Mouse (Mus musculus) midbrain, embryonic 11.5 days (tissue): ENCODE results near the gene Ampd1. TPM values are rescaled to one million over a fixed set of nuclear protein-coding genes. Genes with fewer than 3 reads are reported as not detected.

Experiments
- ATAC-seq: fragments of 200-750 bp; cut with Nextera tagmentation; 2 replicates; pipeline ENCODE4 v1.8.0; 2017; ENCODE audit warnings: moderate TSS enrichment, moderate library complexity; ENCODE audit not compliant: low FRiP score
- DNase-seq: peaks from one replicate; pipeline ENCODE4 v3.0.0; 2015; ENCODE audit warnings: low spot score; ENCODE audit errors: missing footprints
- H3K27ac ChIP-seq: fragments of 300-500 bp; sonication (generic); 2 replicates; pipeline ENCODE4 v1.5.1; 2014; ENCODE audit warnings: low read depth, low read length
- H3K27me3 ChIP-seq: fragments of 300-500 bp; sonication (generic); 2 replicates; pipeline ENCODE4 v1.6.1; 2014; ENCODE audit warnings: mild to moderate bottlenecking, low read length, moderate library complexity, mixed read lengths; ENCODE audit not compliant: control insufficient read depth, insufficient read depth
- H3K36me3 ChIP-seq: fragments of 300-500 bp; sonication (generic); 2 replicates; pipeline ENCODE4 v1.6.1; 2014; ENCODE audit warnings: mild to moderate bottlenecking, low read length, moderate library complexity, mixed read lengths; ENCODE audit not compliant: control insufficient read depth, insufficient read depth
- H3K4me1 ChIP-seq: fragments of 300-500 bp; sonication (generic); 2 replicates; pipeline ENCODE4 v1.6.1; 2014; ENCODE audit warnings: low read length; ENCODE audit not compliant: control insufficient read depth, insufficient read depth
- H3K4me2 ChIP-seq: fragments of 300-500 bp; sonication (generic); 2 replicates; pipeline ENCODE4 v1.6.1; 2014; ENCODE audit warnings: mild to moderate bottlenecking, moderate library complexity
- H3K4me3 ChIP-seq: fragments of 300-500 bp; sonication (generic); 2 replicates; pipeline ENCODE4 v1.5.1; 2014; ENCODE audit warnings: low read depth, low read length
- H3K9ac ChIP-seq: fragments of 300-500 bp; sonication (generic); 2 replicates; pipeline ENCODE4 v1.6.1; 2014; ENCODE audit warnings: low read length
- H3K9me3 ChIP-seq: fragments of 300-500 bp; sonication (generic); 2 replicates; pipeline ENCODE4 v1.6.1; 2016; ENCODE audit warnings: low read length; ENCODE audit not compliant: control insufficient read depth
- WGBS: fragments of 180-500 bp; shearing (Covaris S2); extraction: QIAGEN DNeasy Blood & Tissue Kit; methylation state at CpG from one replicate; pipeline ENCODE4 v1.1.7; 2014; 5-methylcytosine and 5-hydroxymethylcytosine counted together
- polyA plus RNA-seq: library from polyadenylated mRNA; unstranded; fragments of >200 nt; fragmentation: Nextera tagmentation; extraction: Ambion mirVana; gene quantifications from 2 replicates; pipeline ENCODE4 v1.2.1, GENCODE M21; 2014

The Ampd1 gene
- polyA plus RNA-seq, 1 experiment from 2014 or later: 0.19 TPM

GRCm38 (mm10) chr3:103068971-103069370 is 4.8 kb upstream of the Ampd1 start:
- H3K9me3 ChIP-seq: no peaks in the 10 kb centered on the region
- WGBS: 94% methylated on average over 6 of the region's 6 CpGs
- peaks cover 16% of the 10 kb centered on the region; the same call in 1 of the 2 replicates for H3K36me3 ChIP-seq
- ATAC-seq (no peak), DNase-seq (no peak)
- no peak overlapping the region for H3K9ac ChIP-seq
- H3K4me1 ChIP-seq: no peaks in the 10 kb centered on the region
- no peaks in the 10 kb centered on the region for H3K27me3 ChIP-seq
- no peak overlapping the region for H3K4me3 ChIP-seq
- H3K4me2 ChIP-seq: no peak overlapping the region
- no peak overlapping the region for H3K27ac ChIP-seq

GRCm38 (mm10) chr3:103075871-103076270 is 2.1 kb downstream of the Ampd1 start:
- no peak for ATAC-seq
- no peak overlapping the region for H3K27ac ChIP-seq
- no peaks in the 10 kb centered on the region for H3K4me1 ChIP-seq
- no peaks in the 10 kb centered on the region for H3K27me3 ChIP-seq
- 94% methylated on average over 9 of the region's 9 CpGs for WGBS
- no peak overlapping the region for H3K9ac ChIP-seq
- no peaks in the 10 kb centered on the region for H3K9me3 ChIP-seq
- no peak overlapping the region for H3K4me3 ChIP-seq
- DNase-seq: no peak
- no peak overlapping the region for H3K4me2 ChIP-seq
- no peaks in the 10 kb centered on the region for H3K36me3 ChIP-seq

GRCm38 (mm10) chr3:103076476-103076875 is 2.7 kb downstream of the Ampd1 start:
- ATAC-seq (no peak), DNase-seq (no peak)
- Histone ChIP-seq H3K27me3 (no peaks in the 10 kb centered on the region), H3K4me2 (no peak overlapping the region), H3K36me3 (no peaks in the 10 kb centered on the region), H3K4me1 (no peaks in the 10 kb centered on the region), H3K27ac (no peak overlapping the region), H3K4me3 (no peak overlapping the region), H3K9me3 (no peaks in the 10 kb centered on the region), H3K9ac (no peak overlapping the region)
- WGBS: 94% methylated on average over 9 of the region's 9 CpGs

- no peaks in the 10 kb centered on the region for H3K27me3 ChIP-seq
- H3K9ac ChIP-seq: no peak overlapping the region
- 91% methylated on average over 9 of the region's 9 CpGs for WGBS
- H3K27ac ChIP-seq: no peak overlapping the region
- no peaks in the 10 kb centered on the region for H3K36me3 ChIP-seq
- H3K9me3 ChIP-seq: no peaks in the 10 kb centered on the region
- no peak for DNase-seq
- no peak overlapping the region for H3K4me3 ChIP-seq
- no peaks in the 10 kb centered on the region for H3K4me1 ChIP-seq
- H3K4me2 ChIP-seq: no peak overlapping the region
- no peak for ATAC-seq
Observed at GRCm38 (mm10) chr3:103079301-103079700, 5.5 kb downstream of the Ampd1 start.

GRCm38 (mm10) chr3:103081051-103081450 is 7.2 kb downstream of the Ampd1 start:
- Histone ChIP-seq H3K36me3 (no peaks in the 10 kb centered on the region), H3K27ac (no peak overlapping the region), H3K4me2 (no peak overlapping the region), H3K27me3 (no peaks in the 10 kb centered on the region), H3K4me3 (no peak overlapping the region), H3K9ac (no peak overlapping the region), H3K4me1 (no peaks in the 10 kb centered on the region), H3K9me3 (no peaks in the 10 kb centered on the region)
- DNase-seq: no peak
- WGBS: 73% methylated on average over 11 of the region's 11 CpGs
- no peak for ATAC-seq

GRCm38 (mm10) chr3:103081861-103082453 is 8.1 kb downstream of the Ampd1 start:
- Histone ChIP-seq H3K4me1 (no peaks in the 10 kb centered on the region), H3K27ac (no peak overlapping the region), H3K9ac (no peak overlapping the region), H3K4me3 (no peak overlapping the region), H3K27me3 (no peaks in the 10 kb centered on the region), H3K36me3 (no peaks in the 10 kb centered on the region), H3K9me3 (no peaks in the 10 kb centered on the region), H3K4me2 (no peak overlapping the region)
- WGBS: 84% methylated on average over 17 of the region's 17 CpGs
- no peak for DNase-seq
- no peak for ATAC-seq

GRCm38 (mm10) chr3:103082761-103083160 is 8.9 kb downstream of the Ampd1 start:
- Histone ChIP-seq H3K9me3 (no peaks in the 10 kb centered on the region), H3K4me2 (no peak overlapping the region), H3K4me3 (no peak overlapping the region), H3K9ac (no peak overlapping the region), H3K27ac (no peak overlapping the region), H3K27me3 (no peaks in the 10 kb centered on the region), H3K36me3 (no peaks in the 10 kb centered on the region), H3K4me1 (no peaks in the 10 kb centered on the region)
- ATAC-seq: no peak
- no peak for DNase-seq
- 91% methylated on average over 5 of the region's 5 CpGs for WGBS

GRCm38 (mm10) chr3:103085986-103086385 is 12.2 kb downstream of the Ampd1 start:
- H3K4me2 ChIP-seq: no peak overlapping the region
- 79% methylated on average over 3 of the region's 3 CpGs for WGBS
- no peaks in the 10 kb centered on the region for H3K36me3 ChIP-seq
- ATAC-seq: no peak
- DNase-seq: no peak
- no peaks in the 10 kb centered on the region for H3K9me3 ChIP-seq
- no peak overlapping the region for H3K9ac ChIP-seq
- no peaks in the 10 kb centered on the region for H3K27me3 ChIP-seq
- H3K4me1 ChIP-seq: no peaks in the 10 kb centered on the region
- no peak overlapping the region for H3K4me3 ChIP-seq
- H3K27ac ChIP-seq: no peak overlapping the region

GRCm38 (mm10) chr3:103091753-103092152 is 17.9 kb downstream of the Ampd1 start:
- Histone ChIP-seq H3K4me2 (no peak overlapping the region), H3K27ac (no peak overlapping the region), H3K9me3 (no peaks in the 10 kb centered on the region), H3K9ac (no peak overlapping the region), H3K27me3 (no peaks in the 10 kb centered on the region), H3K4me1 (no peaks in the 10 kb centered on the region), H3K4me3 (no peak overlapping the region), H3K36me3 (no peaks in the 10 kb centered on the region)
- ATAC-seq: no peak
- 95% methylated on average over 2 of the region's 2 CpGs for WGBS
- no peak for DNase-seq
